ENCODE assay signal across 8 mouse cellular contexts in genomic region chr6:119489765-119490164, GRCm38 (mm10). TPM values are rescaled to one million over a fixed set of nuclear protein-coding genes. Genes with fewer than 3 reads are reported as not detected.
DNase-seq lines count a peak whose midpoint lies in the region; ATAC-seq and TF ChIP-seq lines count a peak whose summit lies in the region.

No protein-coding gene starts in this region.

- no peak overlapping the region for H3K27ac ChIP-seq in gastrocnemius, adult 2 months
- H3K27ac ChIP-seq in forebrain, embryonic 12.5 days: no peak overlapping the region

- no peaks in the 10 kb centered on the region for H3K9me3 ChIP-seq in forebrain, embryonic 12.5 days

- peak; percentile 9; the same call in 1 of the 2 replicates for ATAC-seq in forebrain, embryonic 12.5 days (ENCODE audit: low FRiP score)

- peaks cover 49% of the 10 kb centered on the region for H3K4me1 ChIP-seq in forebrain, embryonic 12.5 days

- no peaks in the 10 kb centered on the region for H3K27me3 ChIP-seq in forebrain, embryonic 12.5 days
- H3K27me3 ChIP-seq in myocyte (ENCODE audit: control insufficient read depth, insufficient read depth, insufficient read length): no peaks in the 10 kb centered on the region

- no peak overlapping the region for H3ac ChIP-seq in myocyte (ENCODE audit: control insufficient read depth, insufficient read length)

- no peak overlapping the region for H3K9ac ChIP-seq in forebrain, embryonic 12.5 days

- H3K36me3 ChIP-seq in forebrain, embryonic 12.5 days (replicated peaks): peaks cover 2% of the 10 kb centered on the region
- H3K36me3 ChIP-seq in myocyte (ENCODE audit: control insufficient read depth, insufficient read depth): no peaks in the 10 kb centered on the region

- intact Hi-C loops in gastrocnemius, adult 2 months (cut with DNase I): loop anchor here (5.0 kb wide), 5 partner anchors 53 to 708 kb away; partner anchors contain the start of gene Wnt5b

- no peak for TF ChIP-seq POLR2A in myocyte (IDR thresholded peaks at IDR 0.05; ENCODE audit: insufficient read length, low read depth)

- H3K4me3 ChIP-seq in gastrocnemius, adult 2 months: peak overlapping the region; percentile 52
- H3K4me3 ChIP-seq in forebrain, embryonic 12.5 days (replicated peaks): no peak overlapping the region
- H3K4me3 ChIP-seq in myocyte: no peak overlapping the region

- DNase-seq in gastrocnemius, adult 2 months: no peak
- no peak for DNase-seq in gastrocnemius, postnatal 25 days
- peak; percentile 25 for DNase-seq in urinary bladder, postnatal 25 days (ENCODE audit: low spot score)
- no peak for DNase-seq in urinary bladder, postnatal 4 days (ENCODE audit: low spot score in 2 of 2)
- peak; percentile 63 to 64 for DNase-seq in kidney, postnatal 4 days
- DNase-seq in urinary bladder, postnatal 10 days (ENCODE audit: low spot score): no peak

- TF ChIP-seq CTCF in gastrocnemius, adult 2 months (IDR thresholded peaks at IDR 0.05): peak; percentile 87

- WGBS in forebrain, embryonic 12.5 days: 7% methylated on average over 5 of the region's 5 CpGs

- H3K79me2 ChIP-seq in myocyte (ENCODE audit: control insufficient read depth, insufficient read depth): no peaks in the 10 kb centered on the region

- no peak overlapping the region for H3K4me2 ChIP-seq in forebrain, embryonic 12.5 days
- H3K4me2 ChIP-seq in myocyte (ENCODE audit: low read depth): peak overlapping the region; percentile 43

TF ChIP-seq in myocyte, 11 proteins besides CTCF, POLR2A, EP300 and RAD21:
- TF ChIP-seq MYOD1 (IDR thresholded peaks at IDR 0.05; ENCODE audit: control insufficient read depth in 1 of 3, insufficient read length in 2 of 3, low read depth in 2 of 3) (no peak), CEBPB (IDR thresholded peaks at IDR 0.05; ENCODE audit: insufficient read depth, poor library complexity, severe bottlenecking) (no peak)

RNA-seq across cellular contexts. Expression of gene Fbxl14, which starts 10.3 kb away (rescaled TPM):
- total RNA-seq in gastrocnemius, adult 2 months (2021): 10 to 100 TPM; 10.3 to 10.4 TPM
- total RNA-seq in gastrocnemius, postnatal 25 days (2021): 10 to 100 TPM in 1 of 2 experiments, 1 to 10 TPM in 1; 9.1 to 10.3 TPM
- polyA plus RNA-seq in forebrain, embryonic 12.5 days (2016; fragmentation: Nextera tagmentation; extraction: Ambion mirVana): 5.1 and 5.2 TPM in 2 replicates
- polyA plus RNA-seq in myocyte (2012; fragmentation: generic; extraction: Trizol): 13.1 TPM

RNA-seq across cellular contexts. Expression of gene Wnt5b, which starts 54.4 kb away (rescaled TPM):
- 1 to 10 TPM in 1 of 2 experiments, under 1 TPM in 1; 0.64 to 2.3 TPM for total RNA-seq in gastrocnemius, adult 2 months (2021)
- total RNA-seq in gastrocnemius, postnatal 25 days (2021): 1 to 10 TPM in 1 of 2 experiments, under 1 TPM in 1; 0.88 to 1.1 TPM
- 8.6 and 10.9 TPM in 2 replicates for polyA plus RNA-seq in forebrain, embryonic 12.5 days (2016; fragmentation: Nextera tagmentation; extraction: Ambion mirVana)
- 0.04 TPM for polyA plus RNA-seq in myocyte (2012; fragmentation: generic; extraction: Trizol)

Comparison
In these comparisons a context has a peak if more than half of its experiments do, and no peak if none do; other contexts are left out.
1. DNase-seq: peak in urinary bladder, postnatal 25 days (single experiment) and kidney, postnatal 4 days (2 of 2); none in gastrocnemius, adult 2 months (single experiment), gastrocnemius, postnatal 25 days (single experiment), urinary bladder, postnatal 4 days (0 of 2) and urinary bladder, postnatal 10 days (single experiment).